Mouse (Mus musculus): ENCODE data around the gene Plgrkt. TPM values are rescaled to one million over a fixed set of nuclear protein-coding genes. Genes with fewer than 3 reads are reported as not detected.
A peak's percentile ranks its signal among the peaks of the same experiment; 100 is the strongest.

Gene Plgrkt
- total and polyA plus RNA-seq, 3 experiments: 117 to 145 TPM; not detected in 1

DNA sequence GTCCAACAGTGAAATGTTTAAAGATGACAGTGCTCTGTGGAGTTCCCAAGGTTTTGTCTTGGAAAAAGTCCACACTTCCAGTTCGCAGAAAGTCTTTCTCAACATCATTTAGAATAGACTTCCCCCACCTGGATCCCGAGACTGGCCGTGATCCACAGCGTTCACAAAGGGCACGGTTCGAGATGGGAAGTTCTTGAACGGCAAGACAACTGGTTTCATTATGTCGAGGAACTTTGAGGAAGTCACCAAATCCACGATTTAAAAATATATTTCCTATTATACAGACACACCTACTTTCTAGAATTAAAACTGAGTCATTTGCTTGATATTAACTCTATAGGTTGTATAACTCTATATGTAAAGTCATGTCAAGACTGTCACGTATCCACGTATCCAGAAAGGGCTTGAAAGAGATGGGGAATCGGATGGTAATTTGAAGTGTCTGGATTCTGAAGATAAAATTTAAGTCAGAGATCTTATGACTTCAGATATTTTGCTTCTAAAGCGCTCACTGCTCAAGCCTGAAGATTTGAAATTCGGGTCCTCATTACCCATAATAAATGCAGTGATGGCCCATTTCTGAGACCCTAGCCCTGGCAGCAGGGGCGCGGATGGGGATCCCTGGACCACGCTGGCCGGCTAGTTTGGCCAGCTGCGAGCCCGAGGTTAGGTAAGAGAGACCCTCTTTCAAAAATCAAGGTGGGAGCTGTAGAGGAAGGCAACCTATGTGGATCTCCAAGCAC is 793 bp downstream of the Plgrkt start:
- H3K27ac ChIP-seq (ENCODE audit: control insufficient read depth, low read depth, low read length): peak overlapping the region; percentile 89

DNA sequence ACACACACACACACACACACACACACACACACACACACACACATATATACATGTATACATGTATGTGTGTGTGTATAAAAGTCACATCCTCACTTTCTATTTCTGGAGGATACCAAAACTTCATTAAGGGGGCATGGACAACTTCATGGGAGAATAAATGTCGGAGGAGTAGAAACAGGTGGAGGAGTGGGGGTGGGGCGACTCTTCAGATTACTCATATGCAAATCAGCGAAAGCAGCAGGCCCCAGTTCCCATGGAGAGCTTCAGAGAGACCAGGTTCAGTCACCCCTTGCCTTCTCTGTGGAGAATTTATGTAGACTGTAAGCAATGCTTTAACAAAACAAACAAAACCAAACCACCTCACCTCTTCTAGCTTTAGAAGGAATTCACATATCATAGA is 2.1 kb downstream of the Plgrkt start:
- H3K9ac ChIP-seq (ENCODE audit: control insufficient read depth, low read depth, low read length, poor library complexity, severe bottlenecking): no peak overlapping the region

More for the DNA sequence above, 793 bp downstream of the Plgrkt start:
- peak; percentile 85 for DNase-seq (ENCODE audit: low read depth, low spot score)
- peak; percentile 29 for TF ChIP-seq TAL1 (IDR thresholded peaks at IDR 0.05; ENCODE audit: low read length)
- 0 out of 6 replicates have a peak, but pooled peaks of 1 of the 3 experiments have one; percentile 2 for TF ChIP-seq CTCF (IDR thresholded peaks at IDR 0.05 in 2 of 3, conservative IDR thresholded peaks at IDR 0.05 in 1 of 3; ENCODE audit: control insufficient read depth in 1 of 3, insufficient read depth in 1 of 3, low read depth in 2 of 3, low read length in 3 of 3, poor library complexity in 1 of 3, severe bottlenecking in 1 of 3)
- TF ChIP-seq SIN3A (IDR thresholded peaks at IDR 0.05; ENCODE audit: low read length): no peak
- TF ChIP-seq GATA1 (IDR thresholded peaks at IDR 0.05; ENCODE audit: low read depth, low read length): peak; percentile 53; the same call in 1 of the 2 replicates
- Histone ChIP-seq H3K9ac (ENCODE audit: control insufficient read depth, low read depth, low read length, poor library complexity, severe bottlenecking) (peak overlapping the region; percentile 72), H3K4me1 (ENCODE audit: control insufficient read depth in 1 of 2, insufficient read depth in 2 of 2, low read length in 2 of 2) (peaks cover 25 to 30% of the 10 kb centered on the region in 2 experiments), H3K36me3 (ENCODE audit: control insufficient read depth in 1 of 2, insufficient read depth in 2 of 2, low read length in 2 of 2) (peaks cover 0 to 51% of the 10 kb centered on the region in 2 experiments; a peak in 2 of 4 replicates), H3K27me3 (ENCODE audit: control insufficient read depth in 1 of 2, insufficient read depth in 2 of 2, low read length in 2 of 2) (no peaks in the 10 kb centered on the region), H3K9me3 (replicated peaks; ENCODE audit: insufficient read depth, low read length) (no peaks in the 10 kb centered on the region), H3K4me3 (ENCODE audit: control insufficient read depth in 1 of 2, insufficient read depth in 1 of 2, low read depth in 2 of 2, low read length in 2 of 2) (peak overlapping the region; percentile 71 to 85), H3K79me2 (ENCODE audit: control insufficient read depth, insufficient read depth, low read length, poor library complexity) (peaks cover 2% of the 10 kb centered on the region; the same call in 1 of the 2 replicates)

DNA sequence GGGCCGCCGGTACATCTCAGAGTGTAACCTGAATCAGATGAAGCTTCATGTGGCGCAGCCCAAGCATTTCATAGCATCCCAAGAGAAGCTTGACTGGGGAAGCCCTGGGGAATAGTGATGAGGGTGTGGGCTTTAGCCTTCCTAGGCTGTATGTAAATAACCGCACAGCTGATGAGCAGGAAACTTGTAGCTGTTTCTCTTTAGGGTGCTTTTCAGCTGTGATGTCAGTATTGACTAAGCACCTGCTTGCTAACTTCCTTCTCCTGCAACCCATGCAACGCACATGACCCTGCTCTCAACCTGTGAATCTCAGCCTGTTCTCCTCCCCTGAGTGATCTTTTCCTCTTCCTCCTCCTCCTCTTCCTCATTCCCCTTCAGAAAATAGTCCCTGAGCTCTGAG is 3.1 kb downstream of the Plgrkt start:
- Histone ChIP-seq H3K27ac (ENCODE audit: control insufficient read depth, low read depth, low read length) (no peak overlapping the region), H3K9ac (ENCODE audit: control insufficient read depth, low read depth, low read length, poor library complexity, severe bottlenecking) (no peak overlapping the region), H3K36me3 (ENCODE audit: control insufficient read depth in 1 of 2, insufficient read depth in 2 of 2, low read length in 2 of 2) (peaks cover 0 to 53% of the 10 kb centered on the region in 2 experiments; a peak in 2 of 4 replicates), H3K79me2 (ENCODE audit: control insufficient read depth, insufficient read depth, low read length, poor library complexity) (peaks cover 4% of the 10 kb centered on the region; the same call in 1 of the 2 replicates), H3K4me3 (ENCODE audit: control insufficient read depth in 1 of 2, insufficient read depth in 1 of 2, low read depth in 2 of 2, low read length in 2 of 2) (no peak overlapping the region), H3K27me3 (ENCODE audit: control insufficient read depth in 1 of 2, insufficient read depth in 2 of 2, low read length in 2 of 2) (no peaks in the 10 kb centered on the region), H3K4me1 (ENCODE audit: control insufficient read depth in 1 of 2, insufficient read depth in 2 of 2, low read length in 2 of 2) (peaks cover 31 to 42% of the 10 kb centered on the region in 2 experiments), H3K9me3 (replicated peaks; ENCODE audit: insufficient read depth, low read length) (no peaks in the 10 kb centered on the region)
- DNase-seq (ENCODE audit: low read depth, low spot score): no peak
- TF ChIP-seq USF2 (IDR thresholded peaks at IDR 0.05; ENCODE audit: borderline replicate concordance in 1 of 2, insufficient read depth in 1 of 2, low read depth in 1 of 2, low read length in 2 of 2) (no peak), TAL1 (IDR thresholded peaks at IDR 0.05; ENCODE audit: low read length) (no peak), RAD21 (IDR thresholded peaks at IDR 0.05; ENCODE audit: low read depth, low read length) (no peak), EP300 (IDR thresholded peaks at IDR 0.05; ENCODE audit: low read depth in 1 of 2, low read length in 2 of 2) (no peak), E2F4 (IDR thresholded peaks at IDR 0.05; ENCODE audit: borderline replicate concordance, low read depth, low read length) (no peak), ZNF384 (IDR thresholded peaks at IDR 0.05; ENCODE audit: low read depth, low read length) (no peak), MEF2A (IDR thresholded peaks at IDR 0.05; ENCODE audit: extremely low read depth, insufficient replicate concordance, low read depth, low read length, poor library complexity, severe bottlenecking) (no peak), POLR2A (IDR thresholded peaks at IDR 0.05; ENCODE audit: control insufficient read depth in 1 of 2, insufficient read depth in 1 of 2, low read depth in 1 of 2, low read length in 2 of 2, poor library complexity in 1 of 2) (no peak), POLR2AphosphoS2 (IDR thresholded peaks at IDR 0.05; ENCODE audit: low read length) (no peak)

More for the DNA sequence above, 2.1 kb downstream of the Plgrkt start:
- H3K27ac ChIP-seq (ENCODE audit: control insufficient read depth, low read depth, low read length): no peak overlapping the region
- H3K27me3 ChIP-seq (ENCODE audit: control insufficient read depth in 1 of 2, insufficient read depth in 2 of 2, low read length in 2 of 2): no peaks in the 10 kb centered on the region
- no peak overlapping the region for H3K4me3 ChIP-seq (ENCODE audit: control insufficient read depth in 1 of 2, insufficient read depth in 1 of 2, low read depth in 2 of 2, low read length in 2 of 2)
- TF ChIP-seq TCF12 (IDR thresholded peaks at IDR 0.05; ENCODE audit: low read depth, low read length): no peak
- no peak for TF ChIP-seq EP300 (IDR thresholded peaks at IDR 0.05; ENCODE audit: low read depth in 1 of 2, low read length in 2 of 2)
- no peak for TF ChIP-seq SIN3A (IDR thresholded peaks at IDR 0.05; ENCODE audit: low read length)
- no peak for TF ChIP-seq MAX (IDR thresholded peaks at IDR 0.05; ENCODE audit: low read length)
- TF ChIP-seq POLR2AphosphoS5 (IDR thresholded peaks at IDR 0.05; ENCODE audit: borderline replicate concordance, low read depth, low read length): no peak
- TF ChIP-seq CHD1 (IDR thresholded peaks at IDR 0.05; ENCODE audit: low read depth, low read length): no peak
- no peak for TF ChIP-seq JUND (IDR thresholded peaks at IDR 0.05; ENCODE audit: low read depth, low read length)
- no peak for TF ChIP-seq ZC3H11A (IDR thresholded peaks at IDR 0.05; ENCODE audit: low read depth, low read length)
- TF ChIP-seq KAT2A (conservative IDR thresholded peaks at IDR 0.05; ENCODE audit: low read depth, low read length): no peak
- no peak for TF ChIP-seq RCOR1 (IDR thresholded peaks at IDR 0.05; ENCODE audit: low read depth, low read length)
- TF ChIP-seq GABPA (IDR thresholded peaks at IDR 0.05; ENCODE audit: low read depth, low read length): no peak
- no peak for TF ChIP-seq POLR2AphosphoS2 (IDR thresholded peaks at IDR 0.05; ENCODE audit: low read length)
- TF ChIP-seq ETS1 (IDR thresholded peaks at IDR 0.05; ENCODE audit: low read depth, low read length): no peak
- TF ChIP-seq USF2 (IDR thresholded peaks at IDR 0.05; ENCODE audit: borderline replicate concordance in 1 of 2, insufficient read depth in 1 of 2, low read depth in 1 of 2, low read length in 2 of 2): no peak
- peak; percentile 63 for DNase-seq (ENCODE audit: low read depth, low spot score)
- H3K4me1 ChIP-seq (ENCODE audit: control insufficient read depth in 1 of 2, insufficient read depth in 2 of 2, low read length in 2 of 2): peaks cover 32 to 38% of the 10 kb centered on the region in 2 experiments
- H3K9me3 ChIP-seq (replicated peaks; ENCODE audit: insufficient read depth, low read length): no peaks in the 10 kb centered on the region
- peaks cover 4% of the 10 kb centered on the region; the same call in 1 of the 2 replicates for H3K79me2 ChIP-seq (ENCODE audit: control insufficient read depth, insufficient read depth, low read length, poor library complexity)
- H3K36me3 ChIP-seq (ENCODE audit: control insufficient read depth in 1 of 2, insufficient read depth in 2 of 2, low read length in 2 of 2): peaks cover 0 to 53% of the 10 kb centered on the region in 2 experiments; a peak in 2 of 4 replicates
